Mouse (Mus musculus): ENCODE measurements around the gene Adk. TPM values are rescaled to one million over a fixed set of nuclear protein-coding genes. Genes with fewer than 3 reads are reported as not detected.

Gene Adk
- polyA plus RNA-seq, 1 experiment from 2014 or later = 230 TPM

GRCm38 (mm10) chr14:21047840-21048239, 4.5 kb upstream of the Adk start:
- H3K36me3 ChIP-seq = no peaks in the 10 kb centered on the region
- H3K9me3 ChIP-seq = no peaks in the 10 kb centered on the region
- H3K27me3 ChIP-seq (replicated peaks) = no peaks in the 10 kb centered on the region
- 0 out of 2 replicates have a peak, but pooled peaks cover 3% of the 10 kb centered on the region for H3K4me1 ChIP-seq (replicated peaks)
- H3K4me2 ChIP-seq (replicated peaks) = no peak overlapping the region
- no peak overlapping the region for H3K4me3 ChIP-seq (replicated peaks)
- ATAC-seq = no peak
- no peak overlapping the region for H3K27ac ChIP-seq
- WGBS = 86% methylated on average over 2 of the region's 2 CpGs
- H3K9ac ChIP-seq = no peak overlapping the region

GRCm38 (mm10) chr14:21048879-21049278, 3.5 kb upstream of the Adk start:
- Histone ChIP-seq H3K27me3 (replicated peaks) (no peaks in the 10 kb centered on the region), H3K27ac (no peak overlapping the region), H3K9me3 (no peaks in the 10 kb centered on the region), H3K4me2 (replicated peaks) (no peak overlapping the region), H3K4me1 (replicated peaks) (0 out of 2 replicates have a peak, but pooled peaks cover 3% of the 10 kb centered on the region), H3K4me3 (replicated peaks) (no peak overlapping the region), H3K9ac (no peak overlapping the region), H3K36me3 (no peaks in the 10 kb centered on the region)
- ATAC-seq = no peak

GRCm38 (mm10) chr14:21050734-21051133, 1.6 kb upstream of the Adk start:
- Histone ChIP-seq H3K27ac (no peak overlapping the region), H3K27me3 (replicated peaks) (no peaks in the 10 kb centered on the region), H3K36me3 (no peaks in the 10 kb centered on the region), H3K9me3 (no peaks in the 10 kb centered on the region), H3K4me1 (replicated peaks) (0 out of 2 replicates have a peak, but pooled peaks cover 3% of the 10 kb centered on the region), H3K4me3 (replicated peaks) (peak overlapping the region; percentile 83; the same call in 1 of the 2 replicates), H3K4me2 (replicated peaks) (no peak overlapping the region), H3K9ac (no peak overlapping the region)
- WGBS = 74% methylated on average over 3 of the region's 3 CpGs
- no peak for ATAC-seq

GRCm38 (mm10) chr14:21051380-21052111, 828 bp upstream of the Adk start:
- Histone ChIP-seq H3K27me3 (replicated peaks) (no peaks in the 10 kb centered on the region), H3K36me3 (no peaks in the 10 kb centered on the region), H3K4me1 (replicated peaks) (0 out of 2 replicates have a peak, but pooled peaks cover 3% of the 10 kb centered on the region), H3K27ac (peak overlapping the region; percentile 90), H3K9me3 (no peaks in the 10 kb centered on the region), H3K4me2 (replicated peaks) (peak overlapping the region; percentile 97), H3K9ac (peak overlapping the region; percentile 73), H3K4me3 (replicated peaks) (peak overlapping the region; percentile 83)
- 6% methylated on average over 28 of the region's 28 CpGs for WGBS
- peak; percentile 29 for ATAC-seq

GRCm38 (mm10) chr14:21052781-21053130, 382 bp downstream of the Adk start:
- peak overlapping the region; percentile 97 for H3K4me2 ChIP-seq (replicated peaks)
- H3K9ac ChIP-seq = peak overlapping the region; percentile 73
- H3K9me3 ChIP-seq = no peaks in the 10 kb centered on the region
- under 1% methylated on average over 25 of the region's 25 CpGs for WGBS
- 0 out of 2 replicates have a peak, but pooled peaks cover 3% of the 10 kb centered on the region for H3K4me1 ChIP-seq (replicated peaks)
- peak overlapping the region; percentile 83 for H3K4me3 ChIP-seq (replicated peaks)
- no peaks in the 10 kb centered on the region for H3K36me3 ChIP-seq
- H3K27me3 ChIP-seq (replicated peaks) = no peaks in the 10 kb centered on the region
- peak overlapping the region; percentile 92 for H3K27ac ChIP-seq
- peak; percentile 86 for ATAC-seq

GRCm38 (mm10) chr14:21053151-21053550, 777 bp downstream of the Adk start:
- ATAC-seq = no peak
- Histone ChIP-seq H3K4me2 (replicated peaks) (peak overlapping the region; percentile 97), H3K4me1 (replicated peaks) (0 out of 2 replicates have a peak, but pooled peaks cover 3% of the 10 kb centered on the region), H3K36me3 (no peaks in the 10 kb centered on the region), H3K9me3 (no peaks in the 10 kb centered on the region), H3K27ac (peak overlapping the region; percentile 92), H3K4me3 (replicated peaks) (peak overlapping the region; percentile 83), H3K9ac (peak overlapping the region; percentile 73), H3K27me3 (replicated peaks) (no peaks in the 10 kb centered on the region)
- 7% methylated on average over 8 of the region's 8 CpGs for WGBS

- WGBS = 49% methylated on average over 7 of the region's 7 CpGs
- H3K4me2 ChIP-seq (replicated peaks) = peak overlapping the region; percentile 97
- no peaks in the 10 kb centered on the region for H3K9me3 ChIP-seq
- peak overlapping the region; percentile 73; the same call in 1 of the 2 replicates for H3K9ac ChIP-seq
- H3K4me1 ChIP-seq (replicated peaks) = 0 out of 2 replicates have a peak, but pooled peaks cover 3% of the 10 kb centered on the region
- no peak for ATAC-seq
- peak overlapping the region; percentile 83 for H3K4me3 ChIP-seq (replicated peaks)
- no peaks in the 10 kb centered on the region for H3K27me3 ChIP-seq (replicated peaks)
- no peaks in the 10 kb centered on the region for H3K36me3 ChIP-seq
- no peak overlapping the region for H3K27ac ChIP-seq
Measured at GRCm38 (mm10) chr14:21053586-21053985, 1.2 kb downstream of the Adk start.

- WGBS = 77% methylated on average over 2 of the region's 2 CpGs
- no peaks in the 10 kb centered on the region for H3K9me3 ChIP-seq
Measured at GRCm38 (mm10) chr14:21058972-21059371, 6.6 kb downstream of the Adk start.

GRCm38 (mm10) chr14:21062766-21063513, 10.6 kb downstream of the Adk start:
- Histone ChIP-seq H3K4me3 (replicated peaks) (no peak overlapping the region), H3K4me2 (replicated peaks) (no peak overlapping the region), H3K27me3 (replicated peaks) (no peaks in the 10 kb centered on the region), H3K9me3 (no peaks in the 10 kb centered on the region), H3K36me3 (no peaks in the 10 kb centered on the region), H3K4me1 (replicated peaks) (peaks cover 12% of the 10 kb centered on the region; the same call in 1 of the 2 replicates), H3K9ac (no peak overlapping the region), H3K27ac (0 out of 2 replicates have a peak overlapping the region, but pooled peaks have one; percentile 13)
- ATAC-seq = peak; percentile 84
- WGBS = 42% methylated on average over 5 of the region's 5 CpGs

More at GRCm38 (mm10) chr14:21058972-21059371, 6.6 kb downstream of the Adk start:
- H3K4me1 ChIP-seq (replicated peaks) = peaks cover 4% of the 10 kb centered on the region; the same call in 1 of the 2 replicates
- H3K4me3 ChIP-seq (replicated peaks) = no peak overlapping the region
- no peaks in the 10 kb centered on the region for H3K27me3 ChIP-seq (replicated peaks)
- no peak for ATAC-seq
- no peak overlapping the region for H3K27ac ChIP-seq
- no peak overlapping the region for H3K9ac ChIP-seq
- H3K4me2 ChIP-seq (replicated peaks) = no peak overlapping the region
- no peaks in the 10 kb centered on the region for H3K36me3 ChIP-seq

GRCm38 (mm10) chr14:21064321-21064720, 11.9 kb downstream of the Adk start:
- H3K4me3 ChIP-seq (replicated peaks) = no peak overlapping the region
- H3K36me3 ChIP-seq = no peaks in the 10 kb centered on the region
- no peaks in the 10 kb centered on the region for H3K27me3 ChIP-seq (replicated peaks)
- no peak overlapping the region for H3K27ac ChIP-seq
- H3K9me3 ChIP-seq = no peaks in the 10 kb centered on the region
- 24% methylated on average over 1 of the region's 1 CpGs for whole genome bisulfite sequencing
- H3K4me1 ChIP-seq (replicated peaks) = peaks cover 12% of the 10 kb centered on the region; the same call in 1 of the 2 replicates
- no peak overlapping the region for H3K4me2 ChIP-seq (replicated peaks)
- ATAC-seq = no peak
- H3K9ac ChIP-seq = no peak overlapping the region

GRCm38 (mm10) chr14:21065490-21066162, 13.3 kb downstream of the Adk start:
- no peak overlapping the region for H3K9ac ChIP-seq
- no peak overlapping the region for H3K4me2 ChIP-seq (replicated peaks)
- no peak overlapping the region for H3K4me3 ChIP-seq (replicated peaks)

GRCm38 (mm10) chr14:21069594-21069993, 17.2 kb downstream of the Adk start:
- no peak overlapping the region for H3K27ac ChIP-seq
- H3K9me3 ChIP-seq = no peaks in the 10 kb centered on the region
- H3K36me3 ChIP-seq = no peaks in the 10 kb centered on the region
- H3K4me3 ChIP-seq (replicated peaks) = no peak overlapping the region
- H3K9ac ChIP-seq = no peak overlapping the region
- no peaks in the 10 kb centered on the region for H3K27me3 ChIP-seq (replicated peaks)
- ATAC-seq = no peak
- no peak overlapping the region for H3K4me2 ChIP-seq (replicated peaks)
- peaks cover 15% of the 10 kb centered on the region for H3K4me1 ChIP-seq (replicated peaks)
- 86% methylated on average over 5 of the region's 5 CpGs for WGBS

More at GRCm38 (mm10) chr14:21065490-21066162, 13.3 kb downstream of the Adk start:
- H3K27ac ChIP-seq = peak overlapping the region; percentile 27; the same call in 1 of the 2 replicates
- ATAC-seq = peak; percentile 73
- peaks cover 12% of the 10 kb centered on the region; the same call in 1 of the 2 replicates for H3K4me1 ChIP-seq (replicated peaks)
- no peaks in the 10 kb centered on the region for H3K27me3 ChIP-seq (replicated peaks)
- no peaks in the 10 kb centered on the region for H3K36me3 ChIP-seq
- no peaks in the 10 kb centered on the region for H3K9me3 ChIP-seq
- 37% methylated on average over 8 of the region's 8 CpGs for WGBS
